ENCODE assay signal across 23 mouse cellular contexts in genomic region chr10:116486895-116487747, GRCm38 (mm10). TPM values are rescaled to one million over a fixed set of nuclear protein-coding genes. Genes with fewer than 3 reads are reported as not detected.
DNase-seq lines count a peak whose midpoint lies in the region; ATAC-seq and TF ChIP-seq lines count a peak whose summit lies in the region.
"Had no signal": no experiment of that assay in that cellular context is flagged by ENCODE, and none has a peak within 500 bp of the region (broad histone marks: within the 10 kb centered on the region; RNA-seq: fewer than 3 reads in every experiment).

No protein-coding gene starts in this region.

- no peak overlapping the region for H3K4me2 ChIP-seq in intestine, embryonic 15.5 days (replicated peaks)
- H3K4me2 ChIP-seq: heart, embryonic 12.5 days; hindbrain, embryonic 12.5 days; limb, embryonic 15.5 days; liver, embryonic 15.5 days; midbrain, embryonic 13.5 days had no signal

- H3K27me3 ChIP-seq in spleen, adult 2 months (ENCODE audit: control insufficient read depth, insufficient read depth, low read length), result no peaks in the 10 kb centered on the region
- H3K27me3 ChIP-seq in intestine, embryonic 15.5 days (replicated peaks), result no peaks in the 10 kb centered on the region
- H3K27me3 ChIP-seq: heart, embryonic 12.5 days; hindbrain, embryonic 12.5 days; limb, embryonic 15.5 days; liver, embryonic 15.5 days; midbrain, embryonic 13.5 days had no signal

- no peaks in the 10 kb centered on the region for H3K9me3 ChIP-seq in intestine, embryonic 15.5 days
- H3K9me3 ChIP-seq: heart, embryonic 12.5 days; hindbrain, embryonic 12.5 days; limb, embryonic 15.5 days; liver, embryonic 15.5 days; midbrain, embryonic 13.5 days had no signal

- no peak overlapping the region for H3K4me3 ChIP-seq in spleen, adult 2 months (ENCODE audit: extremely low read depth, insufficient read depth, insufficient read length)
- no peak overlapping the region for H3K4me3 ChIP-seq in intestine, embryonic 15.5 days (replicated peaks)
- H3K4me3 ChIP-seq: gastrocnemius, adult 2 months; heart, embryonic 12.5 days; hindbrain, embryonic 12.5 days; limb, embryonic 15.5 days; liver, embryonic 15.5 days; midbrain, embryonic 13.5 days; myocyte had no signal

- ATAC-seq in frontal cortex, adult (ENCODE audit: low TSS enrichment), result peak; percentile 87
- ATAC-seq in intestine, embryonic 15.5 days, result no peak
- ATAC-seq: forebrain, embryonic 14.5 days; intestine, embryonic 16.5 days; lung, postnatal 0 days; midbrain, embryonic 13.5 days had no signal

- WGBS in spleen, adult 2 months, result 47% methylated on average over 10 of the region's 10 CpGs
- 78% methylated on average over 10 of the region's 10 CpGs for WGBS in intestine, embryonic 15.5 days

- TF ChIP-seq POLR2A in spleen, adult 2 months (IDR thresholded peaks at IDR 0.05; ENCODE audit: low read depth, low read length), result no peak
- no peak for TF ChIP-seq POLR2A in brain, embryonic 14.5 days (IDR thresholded peaks at IDR 0.05; ENCODE audit: borderline replicate concordance, extremely low read depth, insufficient read depth, insufficient read length, poor library complexity, severe bottlenecking)

- DNase-seq in frontal cortex, postnatal 14 days (ENCODE audit: low spot score in 2 of 2), result no peak
- no peak for DNase-seq in spleen, adult 2 months (ENCODE audit: low read depth in 1 of 2, low spot score in 2 of 2)
- DNase-seq in spleen, postnatal 4 days (ENCODE audit: low spot score in 2 of 2), result no peak
- DNase-seq in brain, embryonic 14.5 days (ENCODE audit: low read depth), result peak; percentile 27
- no peak for DNase-seq in B cell, adult 2 months
- DNase-seq in kidney, adult 8-10 months, result no peak
- DNase-seq: adrenal gland, postnatal 36 days; cerebellum, adult 9-10 months; embryo, embryonic 11 days; gastrocnemius, adult 2 months; heart, postnatal 14 days; layer of hippocampus, postnatal 36 days had no signal

- H3K27ac ChIP-seq in spleen, adult 2 months (ENCODE audit: insufficient read depth, low read length), result 0 out of 2 replicates have a peak overlapping the region, but pooled peaks have one; percentile 18
- no peak overlapping the region for H3K27ac ChIP-seq in intestine, embryonic 15.5 days
- H3K27ac ChIP-seq: gastrocnemius, adult 2 months; hindbrain, embryonic 12.5 days; limb, embryonic 15.5 days; liver, embryonic 15.5 days; midbrain, embryonic 13.5 days had no signal

- no peak for TF ChIP-seq CTCF in spleen, adult 2 months (IDR thresholded peaks at IDR 0.05; ENCODE audit: extremely low read depth, insufficient read depth, insufficient read length, insufficient replicate concordance)
- TF ChIP-seq CTCF in brain, embryonic 14.5 days (IDR thresholded peaks at IDR 0.05; ENCODE audit: borderline replicate concordance, extremely low read depth, insufficient read depth, insufficient read length), result no peak

- H3K36me3 ChIP-seq in spleen, adult 2 months (ENCODE audit: control insufficient read depth, insufficient read depth, low read length), result peaks cover 22% of the 10 kb centered on the region
- peaks cover 4% of the 10 kb centered on the region; the same call in 1 of the 2 replicates for H3K36me3 ChIP-seq in intestine, embryonic 15.5 days

- H3K9ac ChIP-seq in intestine, embryonic 15.5 days, result no peak overlapping the region
- H3K9ac ChIP-seq: heart, embryonic 12.5 days; hindbrain, embryonic 12.5 days; limb, embryonic 15.5 days; liver, embryonic 15.5 days; midbrain, embryonic 13.5 days had no signal

- H3K4me1 ChIP-seq in spleen, adult 2 months (ENCODE audit: control insufficient read depth, insufficient read depth, insufficient read length), result peaks cover 8% of the 10 kb centered on the region
- no peaks in the 10 kb centered on the region for H3K4me1 ChIP-seq in intestine, embryonic 15.5 days (replicated peaks)
- H3K4me1 ChIP-seq: heart, embryonic 12.5 days; hindbrain, embryonic 12.5 days; limb, embryonic 15.5 days; liver, embryonic 15.5 days; midbrain, embryonic 13.5 days had no signal

RNA-seq across cellular contexts. Expression of gene Kcnmb4, which starts 13.4 kb away (rescaled TPM):
- 4.2 and 10.3 TPM in 2 replicates for polyA plus RNA-seq in spleen, adult 2 months (2012; rRNA removed)
- 45.7 and 50.0 TPM in 2 replicates for polyA plus RNA-seq in brain, embryonic 14.5 days (2012; rRNA removed)
- 3.5 and 3.9 TPM in 2 replicates for polyA plus RNA-seq in intestine, embryonic 15.5 days (2015; fragmentation: Nextera tagmentation; extraction: Ambion mirVana)
